Mouse (Mus musculus) C2C12 (cell line): ENCODE data around the gene Pmp22.

Experiments
- CEBPB ChIP-seq: IDR thresholded peaks from one replicate; pipeline ENCODE4 v1.6.1; 2011; ENCODE audit warnings: low read depth, mild to moderate bottlenecking, control low read depth, moderate library complexity
- CTCF ChIP-seq: IDR thresholded peaks from one replicate; pipeline ENCODE4 v1.5.1; 2011; ENCODE audit not compliant: control insufficient read depth, insufficient read depth, insufficient read length
- FOSL1 ChIP-seq: IDR thresholded peaks from one replicate; pipeline ENCODE4 v1.8.0; 2011; ENCODE audit warnings: mild to moderate bottlenecking, low read length; ENCODE audit not compliant: poor library complexity, insufficient read depth, severe bottlenecking
- MAX ChIP-seq: IDR thresholded peaks from one replicate; pipeline ENCODE4 v1.6.1; 2011; ENCODE audit warnings: mild to moderate bottlenecking, control low read depth
- MYOD1 ChIP-seq: IDR thresholded peaks from one replicate; pipeline ENCODE4 v1.6.1; 2011; ENCODE audit warnings: low read depth; ENCODE audit not compliant: control insufficient read depth, insufficient read length
- MYOG ChIP-seq: IDR thresholded peaks from one replicate; pipeline ENCODE4 v1.6.1; 2011; ENCODE audit not compliant: control insufficient read depth, insufficient read length; ENCODE audit errors: extremely low read depth
- USF1 ChIP-seq: IDR thresholded peaks from one replicate; pipeline ENCODE4 v1.6.1; 2011; ENCODE audit warnings: low read depth, mild to moderate bottlenecking, control low read depth, moderate library complexity

DNA sequence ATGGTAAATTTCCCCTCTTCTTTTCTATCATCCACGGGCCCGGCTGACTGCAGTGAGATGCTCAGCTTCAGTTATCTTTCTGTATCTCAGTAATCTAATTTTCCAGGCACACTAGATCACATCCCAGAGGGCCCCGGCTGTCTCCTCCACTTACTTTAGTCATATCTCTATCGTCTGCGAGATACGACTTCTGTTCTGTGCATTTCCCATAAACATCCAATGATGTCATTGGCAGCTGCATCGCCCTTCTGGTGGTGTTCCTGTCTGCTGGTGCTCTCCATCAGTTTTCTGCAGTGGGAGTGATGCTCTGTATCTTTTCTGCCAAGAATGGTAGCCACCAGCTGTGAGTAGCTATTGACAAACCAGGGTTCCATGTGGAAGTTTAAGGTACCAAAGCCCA is 25.5 kb upstream of the Pmp22 start:
- TF ChIP-seq CTCF (no peak), USF1 (no peak), MYOG (no peak), MAX (no peak), CEBPB (no peak), MYOD1 (no peak), FOSL1 (no peak)
